Mouse (Mus musculus): ENCODE measurements around the gene Gpr31b. TPM values are rescaled to one million over a fixed set of nuclear protein-coding genes. Genes with fewer than 3 reads are reported as not detected.
"Not testable (repeated sequence)": the region's sequence is repeated elsewhere in the genome, so short reads cannot be mapped to it uniquely, and the experiment has no call there.

Gene Gpr31b
- polyA plus RNA-seq (2015; fragmentation: Nextera tagmentation; extraction: Ambion mirVana), result 0.13 TPM in 1 of 2 replicates, not detected in the other

DNA sequence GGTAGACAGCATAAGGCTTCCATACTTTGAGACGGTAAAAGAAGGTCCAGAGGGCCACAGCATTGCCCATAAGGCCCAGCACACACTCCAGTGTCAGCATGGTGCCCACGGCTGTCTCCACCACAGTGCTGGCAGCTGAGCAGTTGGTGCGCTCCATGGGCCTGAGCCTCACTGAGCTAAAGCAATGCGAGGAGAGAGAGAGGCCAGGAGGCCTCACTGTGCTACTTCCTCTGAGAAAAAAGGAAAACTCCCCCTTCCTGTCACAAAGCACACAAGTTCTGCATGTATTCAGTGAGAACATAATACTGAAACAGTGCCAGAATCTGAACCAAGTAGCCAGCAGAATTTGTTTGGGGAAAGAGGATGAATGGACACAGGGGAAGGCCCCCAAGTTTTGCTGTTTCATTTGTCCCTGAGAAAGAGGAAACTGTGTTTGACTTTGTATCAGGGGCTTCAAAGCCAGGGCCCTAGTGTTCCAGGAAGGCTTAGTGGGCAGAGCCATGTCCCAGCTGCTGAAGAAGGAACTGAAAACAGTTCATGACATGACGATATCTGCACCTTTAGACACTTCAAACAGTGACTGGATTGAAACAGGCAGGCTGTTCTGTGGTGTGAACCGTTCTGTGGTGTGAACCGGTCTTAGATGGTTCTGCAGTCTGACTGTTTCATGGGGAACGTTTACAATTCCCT is at the start of gene Gpr31b:
TSS of gene Gpr31b (minus strand) at position 173 of the 690 bp plus-strand sequence.
- not testable (repeated sequence) for H3K4me3 ChIP-seq (ENCODE audit: low read depth, low read length); H3K4me1 ChIP-seq (replicated peaks; ENCODE audit: control insufficient read depth, insufficient read depth, low read length); ATAC-seq; H3K4me2 ChIP-seq (replicated peaks; ENCODE audit: low read depth); H3K27ac ChIP-seq (ENCODE audit: low read depth, low read length); H3K9me3 ChIP-seq (ENCODE audit: control insufficient read depth); H3K27me3 ChIP-seq (replicated peaks; ENCODE audit: control insufficient read depth, insufficient read depth, low read length); H3K9ac ChIP-seq (ENCODE audit: low read depth, low read length); H3K36me3 ChIP-seq (ENCODE audit: control insufficient read depth, insufficient read depth)
- 83% methylated on average over 1 of the region's 8 CpGs for WGBS

DNA sequence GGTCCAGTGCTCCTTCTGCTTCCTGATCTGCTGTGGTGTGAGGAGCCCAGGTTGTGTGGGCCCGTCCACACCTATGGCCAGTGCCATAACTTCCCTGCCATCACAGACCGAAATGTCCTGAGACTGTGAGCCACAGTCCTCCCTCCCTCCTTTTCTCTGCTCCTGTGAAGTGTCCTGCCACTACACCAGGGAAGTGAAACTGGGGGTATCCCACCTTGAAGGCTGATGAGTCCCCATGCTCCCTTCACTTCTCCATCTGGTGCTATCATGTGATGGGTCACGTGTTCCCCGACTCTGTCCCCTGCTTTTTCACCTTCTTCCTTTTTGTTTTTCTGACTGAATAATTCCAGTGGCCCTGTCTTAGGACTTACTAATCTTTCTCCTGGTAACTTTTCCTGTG is 40.9 kb upstream of the Gpr31b start:
- H3K4me1 ChIP-seq (replicated peaks; ENCODE audit: control insufficient read depth, insufficient read depth, low read length); H3K36me3 ChIP-seq (ENCODE audit: control insufficient read depth, insufficient read depth); H3K9me3 ChIP-seq (ENCODE audit: control insufficient read depth); H3K27ac ChIP-seq (ENCODE audit: low read depth, low read length); H3K9ac ChIP-seq (ENCODE audit: low read depth, low read length); ATAC-seq; H3K27me3 ChIP-seq (replicated peaks; ENCODE audit: control insufficient read depth, insufficient read depth, low read length); H3K4me3 ChIP-seq (ENCODE audit: low read depth, low read length); H3K4me2 ChIP-seq (replicated peaks; ENCODE audit: low read depth): not testable (repeated sequence)
- WGBS, result 88% methylated on average over 2 of the region's 4 CpGs

DNA sequence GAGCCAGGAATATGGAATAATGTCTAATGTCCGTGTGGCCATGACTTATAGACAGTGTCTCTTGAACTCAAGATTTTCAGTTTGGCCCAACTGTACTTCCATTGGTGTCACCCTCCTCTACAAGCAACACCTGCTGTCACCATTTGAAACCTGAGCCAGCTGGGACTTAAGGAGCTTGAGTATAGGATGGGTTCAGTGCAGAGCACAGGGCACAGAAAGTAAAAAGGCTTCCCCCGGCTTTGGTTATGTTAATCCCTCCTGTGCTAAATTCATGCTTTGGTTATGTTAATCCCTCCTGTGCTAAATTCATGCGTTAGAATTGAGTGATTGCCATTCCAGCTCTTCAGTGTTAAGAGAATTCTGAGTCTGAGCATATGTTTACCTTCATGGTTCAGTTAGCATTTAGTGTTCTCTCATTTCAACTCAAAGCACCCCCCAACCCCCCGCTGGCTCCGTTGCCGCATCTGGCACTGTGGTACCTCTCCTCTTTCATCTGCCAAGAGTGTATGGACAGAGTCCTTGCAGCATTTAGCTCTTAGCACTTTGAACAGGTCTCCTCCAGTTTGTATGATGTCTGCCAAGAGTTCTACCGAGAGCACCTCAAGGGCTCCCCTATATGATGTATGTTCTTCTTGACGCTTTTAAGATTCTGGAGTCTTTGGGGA is 40.1 kb upstream of the Gpr31b start:
- H3K4me2 ChIP-seq (replicated peaks; ENCODE audit: low read depth); H3K27me3 ChIP-seq (replicated peaks; ENCODE audit: control insufficient read depth, insufficient read depth, low read length); H3K9ac ChIP-seq (ENCODE audit: low read depth, low read length); H3K9me3 ChIP-seq (ENCODE audit: control insufficient read depth); H3K4me1 ChIP-seq (replicated peaks; ENCODE audit: control insufficient read depth, insufficient read depth, low read length); H3K4me3 ChIP-seq (ENCODE audit: low read depth, low read length); H3K27ac ChIP-seq (ENCODE audit: low read depth, low read length); ATAC-seq; H3K36me3 ChIP-seq (ENCODE audit: control insufficient read depth, insufficient read depth): not testable (repeated sequence)
- WGBS, result 69% methylated on average over 5 of the region's 8 CpGs

DNA sequence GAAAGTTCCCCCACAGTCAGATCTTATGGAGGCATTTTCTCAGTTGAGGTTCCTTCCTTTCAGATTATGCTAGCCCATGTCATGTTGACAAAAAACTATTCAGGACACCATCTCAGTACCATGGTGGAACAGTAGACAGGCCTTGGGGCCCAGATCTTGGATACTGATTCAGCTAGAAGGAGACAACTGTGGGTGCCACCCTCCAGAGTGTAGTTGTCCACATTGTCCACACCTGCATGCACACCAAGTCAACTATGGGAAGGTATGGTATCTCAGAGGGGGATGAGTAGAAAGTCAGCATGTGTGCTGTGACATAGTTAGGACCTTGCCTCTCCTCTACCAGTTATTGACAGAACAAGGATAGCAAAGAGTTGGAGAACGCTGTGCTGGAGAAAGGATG is 39.4 kb upstream of the Gpr31b start:
- no CpG with 5 or more reads among the region's 1 CpGs for WGBS
- not testable (repeated sequence) for H3K36me3 ChIP-seq (ENCODE audit: control insufficient read depth, insufficient read depth); H3K4me2 ChIP-seq (replicated peaks; ENCODE audit: low read depth); H3K4me1 ChIP-seq (replicated peaks; ENCODE audit: control insufficient read depth, insufficient read depth, low read length); H3K4me3 ChIP-seq (ENCODE audit: low read depth, low read length); H3K9me3 ChIP-seq (ENCODE audit: control insufficient read depth); H3K27ac ChIP-seq (ENCODE audit: low read depth, low read length); ATAC-seq; H3K9ac ChIP-seq (ENCODE audit: low read depth, low read length); H3K27me3 ChIP-seq (replicated peaks; ENCODE audit: control insufficient read depth, insufficient read depth, low read length)

DNA sequence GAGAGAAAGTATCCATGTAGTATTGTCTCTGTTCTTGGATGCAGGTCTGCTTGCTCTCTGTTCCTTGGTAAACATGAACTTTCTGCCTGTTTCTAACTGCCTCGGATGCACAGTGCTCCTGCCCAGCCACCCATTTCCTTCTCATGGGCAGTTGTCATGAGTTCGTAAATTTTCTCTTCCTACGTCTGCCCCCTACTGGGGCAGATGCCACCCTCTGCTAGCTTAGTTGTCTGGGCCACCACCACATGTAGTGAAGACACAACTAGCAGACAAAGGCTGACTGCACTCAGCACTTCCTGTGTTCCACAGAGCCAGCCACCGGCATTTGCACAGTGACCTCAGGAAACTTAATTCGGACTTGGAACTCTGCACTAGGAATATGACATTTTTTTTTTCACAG is 17.1 kb upstream of the Gpr31b start:
- H3K27me3 ChIP-seq (replicated peaks; ENCODE audit: control insufficient read depth, insufficient read depth, low read length); H3K4me1 ChIP-seq (replicated peaks; ENCODE audit: control insufficient read depth, insufficient read depth, low read length); H3K27ac ChIP-seq (ENCODE audit: low read depth, low read length); H3K9me3 ChIP-seq (ENCODE audit: control insufficient read depth); H3K4me3 ChIP-seq (ENCODE audit: low read depth, low read length); H3K4me2 ChIP-seq (replicated peaks; ENCODE audit: low read depth); H3K9ac ChIP-seq (ENCODE audit: low read depth, low read length); H3K36me3 ChIP-seq (ENCODE audit: control insufficient read depth, insufficient read depth); ATAC-seq: not testable (repeated sequence)
- 55% methylated on average over 3 of the region's 5 CpGs for WGBS

DNA sequence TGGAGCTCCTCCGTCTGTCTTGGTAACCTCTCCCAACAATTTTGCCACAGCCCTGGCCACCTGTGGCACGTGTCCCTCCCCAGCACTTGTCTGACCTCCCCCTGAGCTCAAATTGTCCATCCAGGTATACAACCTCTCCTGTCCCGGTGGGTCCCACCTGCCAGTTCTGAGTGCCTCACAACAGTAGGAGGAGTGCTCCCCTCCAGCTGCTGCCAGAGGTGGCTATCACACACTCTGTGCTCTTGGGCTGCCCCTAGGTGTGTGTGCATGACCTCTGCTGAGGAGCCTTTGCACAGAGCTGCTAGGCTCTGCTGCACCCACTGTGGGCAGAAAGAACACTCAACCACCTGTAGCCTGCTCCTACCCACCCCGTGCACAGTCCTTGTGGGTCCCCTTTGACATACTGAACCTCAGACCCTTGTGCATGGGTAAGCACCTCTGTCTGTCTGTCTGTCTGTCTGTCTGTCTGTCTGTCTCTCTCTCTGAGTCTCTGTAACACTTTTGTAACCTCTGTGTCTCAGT is 15.8 kb upstream of the Gpr31b start:
- H3K9me3 ChIP-seq (ENCODE audit: control insufficient read depth); H3K27me3 ChIP-seq (replicated peaks; ENCODE audit: control insufficient read depth, insufficient read depth, low read length); H3K4me3 ChIP-seq (ENCODE audit: low read depth, low read length); H3K9ac ChIP-seq (ENCODE audit: low read depth, low read length); H3K4me2 ChIP-seq (replicated peaks; ENCODE audit: low read depth); ATAC-seq; H3K27ac ChIP-seq (ENCODE audit: low read depth, low read length); H3K36me3 ChIP-seq (ENCODE audit: control insufficient read depth, insufficient read depth); H3K4me1 ChIP-seq (replicated peaks; ENCODE audit: control insufficient read depth, insufficient read depth, low read length): not testable (repeated sequence)
- WGBS, result 100% methylated on average over 1 of the region's 4 CpGs

DNA sequence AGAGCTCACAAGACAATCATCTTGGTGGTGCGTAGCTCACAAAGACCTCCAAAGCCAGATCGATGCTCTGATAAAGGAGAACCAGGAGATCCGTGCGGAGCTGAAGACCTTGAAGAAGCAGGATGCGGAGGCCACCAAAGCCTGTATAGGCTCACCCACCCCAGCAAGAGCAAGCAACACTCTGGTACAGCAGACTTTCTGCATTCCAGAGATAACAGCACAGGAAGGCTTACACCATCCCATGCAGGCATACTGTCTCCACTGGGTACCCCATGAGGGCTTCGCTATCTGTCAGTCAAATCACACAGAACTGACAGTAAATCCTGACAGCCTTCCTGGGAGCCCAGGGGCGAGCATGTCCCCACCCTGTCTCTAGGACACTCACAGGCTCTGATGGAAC is 10.8 kb upstream of the Gpr31b start:
- not testable (repeated sequence) for ATAC-seq; H3K9ac ChIP-seq (ENCODE audit: low read depth, low read length); H3K4me2 ChIP-seq (replicated peaks; ENCODE audit: low read depth); H3K4me1 ChIP-seq (replicated peaks; ENCODE audit: control insufficient read depth, insufficient read depth, low read length); H3K9me3 ChIP-seq (ENCODE audit: control insufficient read depth); H3K4me3 ChIP-seq (ENCODE audit: low read depth, low read length); H3K27ac ChIP-seq (ENCODE audit: low read depth, low read length); H3K27me3 ChIP-seq (replicated peaks; ENCODE audit: control insufficient read depth, insufficient read depth, low read length); H3K36me3 ChIP-seq (ENCODE audit: control insufficient read depth, insufficient read depth)
- WGBS, result 67% methylated on average over 4 of the region's 7 CpGs

DNA sequence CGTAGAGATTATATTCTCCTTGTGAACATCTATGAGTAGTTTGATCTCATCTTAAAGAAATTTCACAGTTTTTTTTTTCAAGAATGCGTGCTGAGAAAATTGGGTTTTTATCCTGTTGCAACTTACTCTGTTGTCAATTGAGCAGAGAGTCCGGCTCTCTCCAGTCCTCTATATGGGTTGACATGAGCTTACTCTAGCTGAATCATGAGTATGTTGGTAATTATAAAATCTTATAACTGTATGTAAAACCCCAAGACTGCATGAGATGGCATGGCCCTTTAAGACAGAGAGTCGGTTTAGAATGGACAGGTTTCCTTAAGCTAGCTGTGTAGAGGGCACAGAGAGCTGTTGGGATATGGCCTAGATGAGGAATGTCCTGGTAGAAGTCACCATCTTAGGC is 8.7 kb upstream of the Gpr31b start, which contains the start of gene Tcp10b:
TSS of gene Tcp10b (plus strand) at position 301 of the 400 bp plus-strand sequence.
- H3K27me3 ChIP-seq (replicated peaks; ENCODE audit: control insufficient read depth, insufficient read depth, low read length); H3K27ac ChIP-seq (ENCODE audit: low read depth, low read length); H3K4me1 ChIP-seq (replicated peaks; ENCODE audit: control insufficient read depth, insufficient read depth, low read length); H3K36me3 ChIP-seq (ENCODE audit: control insufficient read depth, insufficient read depth); ATAC-seq; H3K9ac ChIP-seq (ENCODE audit: low read depth, low read length); H3K4me2 ChIP-seq (replicated peaks; ENCODE audit: low read depth); H3K9me3 ChIP-seq (ENCODE audit: control insufficient read depth); H3K4me3 ChIP-seq (ENCODE audit: low read depth, low read length): not testable (repeated sequence)
- WGBS, result 92% methylated on average over 4 of the region's 4 CpGs
